Mouse (Mus musculus) kidney, adult 8-10 months (tissue): ENCODE data around the gene Gm1330.
"Not testable (repeated sequence)": the region's sequence is repeated elsewhere in the genome, so short reads cannot be mapped to it uniquely, and the experiment has no call there.

Experiments
- DNase-seq, 2 experiments: peaks; one replicate each; pipeline ENCODE4 v3.0.0; 2022

The Gm1330 gene

GRCm38 (mm10) chr2:149003151-149003550 lies at the start of gene Gm1330:
TSS of gene Gm1330 (minus strand) at chr2:149003251.
- DNase-seq: no peak

- not testable (repeated sequence) for DNase-seq
Measured at GRCm38 (mm10) chr2:149017137-149017536, 14.1 kb upstream of the Gm1330 start, which contains the start of gene Gm10750. TSS of gene Gm10750 (minus strand) at chr2:149017237.

- DNase-seq: no peak
Measured at GRCm38 (mm10) chr2:149004826-149005225, 1.8 kb upstream of the Gm1330 start.

- no peak for DNase-seq
Measured at GRCm38 (mm10) chr2:148995133-148995532, 7.9 kb downstream of the Gm1330 start.
